Mouse (Mus musculus): ENCODE results near the gene Tsga13.

Tsga13 gene

DNA sequence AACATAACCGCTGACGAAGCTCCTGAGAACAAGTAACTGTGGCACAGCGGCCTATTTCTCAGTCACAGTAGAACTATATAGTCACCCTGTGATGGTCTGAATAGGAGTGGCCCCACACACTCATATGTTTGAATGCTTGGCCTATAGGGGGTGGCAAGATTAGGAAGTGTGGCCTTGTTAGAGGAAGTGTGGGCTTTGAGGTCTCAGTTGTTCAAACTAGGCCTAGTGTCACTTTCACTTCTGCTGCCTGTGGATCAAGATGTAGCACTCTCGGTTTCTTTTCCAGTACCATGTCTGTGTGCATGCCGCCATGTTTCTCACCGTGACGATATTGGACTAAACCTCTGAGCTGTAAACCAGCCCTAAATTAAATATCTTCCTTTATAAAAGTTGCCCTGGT lies 59.4 kb downstream of the Tsga13 start:
- DNase-seq: no peak

DNA sequence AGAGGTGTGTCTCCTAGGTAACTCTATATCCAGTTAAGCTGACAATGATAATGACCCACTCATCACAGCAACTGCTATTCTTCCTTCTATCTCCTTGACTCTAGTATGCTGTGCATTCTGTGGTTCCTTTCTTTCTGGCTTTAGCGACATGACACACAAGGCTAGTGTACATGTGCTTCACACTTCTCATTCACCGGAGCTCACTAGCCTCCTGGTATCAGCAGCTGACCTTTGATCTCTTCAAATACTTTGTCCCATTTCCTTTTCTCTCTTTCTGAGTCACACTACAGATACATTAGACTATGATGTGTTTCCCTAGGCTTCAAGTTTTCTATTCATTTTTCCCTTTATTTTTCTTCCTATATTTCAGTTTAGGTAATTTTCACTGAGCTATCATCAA lies 60.2 kb downstream of the Tsga13 start:
- DNase-seq: no peak

DNA sequence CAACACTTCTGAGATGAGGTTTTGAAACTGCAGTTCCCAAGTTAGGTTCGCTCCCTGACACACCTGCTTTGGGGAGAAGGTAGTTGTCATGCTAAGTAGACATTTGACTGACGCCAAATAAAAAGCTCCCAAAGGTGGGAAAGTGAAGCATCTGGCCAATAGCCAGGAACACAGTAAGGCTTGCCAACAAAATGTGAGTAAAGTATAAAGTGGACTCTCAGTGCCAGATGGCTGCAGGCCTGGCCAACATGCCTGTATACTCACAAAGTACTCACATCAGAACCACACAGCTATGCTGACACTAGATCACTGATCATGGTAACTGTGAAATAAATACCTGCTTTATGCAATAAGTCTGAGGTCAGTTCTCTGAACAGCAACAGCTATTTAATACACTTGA lies 65.6 kb downstream of the Tsga13 start:
- DNase-seq: peak; percentile 15
